Mouse (Mus musculus): ENCODE results near the gene Ppp4r4. TPM values are rescaled to one million over a fixed set of nuclear protein-coding genes. Genes with fewer than 3 reads are reported as not detected.

Gene Ppp4r4
- polyA plus RNA-seq, 1 experiment from 2014 or later: 6.1 TPM

DNA sequence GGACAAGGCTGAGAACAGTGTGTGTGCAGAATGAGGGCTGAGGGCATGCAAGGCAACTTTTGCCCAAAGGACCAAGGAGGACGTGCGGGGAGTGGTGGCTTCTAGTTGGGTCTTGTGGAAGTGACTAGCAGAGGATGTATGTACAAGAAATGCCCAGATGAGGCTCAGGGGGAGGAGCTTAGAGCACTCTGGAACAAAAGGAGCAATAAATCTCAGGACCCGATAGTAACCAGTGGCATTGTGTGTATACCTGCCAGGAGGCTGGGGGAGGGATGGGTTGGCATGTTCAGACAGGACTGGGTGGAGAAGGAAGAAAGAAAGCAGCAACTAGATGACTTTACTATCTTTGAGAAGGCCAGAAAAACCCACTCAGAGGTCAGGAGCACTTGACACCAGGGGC, 27.7 kb upstream of the Ppp4r4 start:
- no peak overlapping the region for H3K27ac ChIP-seq (ENCODE audit: low read length)
- H3K4me2 ChIP-seq (replicated peaks; ENCODE audit: low read depth, low read length): no peak overlapping the region
- no peak for TF ChIP-seq CTCF (IDR thresholded peaks at IDR 0.05)
- TF ChIP-seq EP300 (IDR thresholded peaks at IDR 0.05): no peak
- 68% methylated on average over 3 of the region's 3 CpGs for WGBS
- H3K4me1 ChIP-seq (ENCODE audit: insufficient read depth, low read depth, low read length): no peaks in the 10 kb centered on the region
- DNase-seq (ENCODE audit: low spot score) (no peak), ATAC-seq (no peak)
- H3K4me3 ChIP-seq (ENCODE audit: low read depth, low read length): no peak overlapping the region
- H3K9ac ChIP-seq (replicated peaks; ENCODE audit: low read depth): no peak overlapping the region
- H3K27me3 ChIP-seq (replicated peaks; ENCODE audit: insufficient read depth, low read length): no peaks in the 10 kb centered on the region
- H3K9me3 ChIP-seq (ENCODE audit: low read length): no peaks in the 10 kb centered on the region
- H3K36me3 ChIP-seq (ENCODE audit: insufficient read depth, low read length): no peaks in the 10 kb centered on the region

DNA sequence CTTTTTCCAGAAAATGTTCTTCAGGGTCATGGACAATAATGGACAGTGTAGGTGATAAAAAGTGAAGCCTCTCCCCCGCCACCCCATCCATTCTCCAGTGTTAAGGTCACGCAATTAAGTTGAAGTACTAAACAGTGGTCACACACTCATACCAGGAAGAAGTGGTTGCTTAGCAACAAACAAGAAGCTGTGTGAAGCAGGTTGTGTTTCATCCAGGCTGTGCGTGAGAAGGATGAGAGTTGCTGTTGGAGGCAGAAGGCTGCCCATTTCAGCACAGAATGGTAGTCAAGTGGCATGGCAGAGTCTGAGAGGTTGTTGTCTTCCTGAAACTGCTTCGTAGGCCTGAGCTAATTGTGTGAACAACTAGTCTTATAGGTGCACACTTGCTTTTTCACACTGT, 23.7 kb upstream of the Ppp4r4 start:
- no peaks in the 10 kb centered on the region for H3K9me3 ChIP-seq (ENCODE audit: low read length)
- H3K4me1 ChIP-seq (ENCODE audit: insufficient read depth, low read depth, low read length): no peaks in the 10 kb centered on the region
- no peak overlapping the region for H3K4me3 ChIP-seq (ENCODE audit: low read depth, low read length)
- 51% methylated on average over 4 of the region's 4 CpGs for WGBS
- no peaks in the 10 kb centered on the region for H3K27me3 ChIP-seq (replicated peaks; ENCODE audit: insufficient read depth, low read length)
- no peak overlapping the region for H3K9ac ChIP-seq (replicated peaks; ENCODE audit: low read depth)
- TF ChIP-seq CTCF (IDR thresholded peaks at IDR 0.05) (no peak), EP300 (IDR thresholded peaks at IDR 0.05) (no peak)
- DNase-seq (ENCODE audit: low spot score) (no peak), ATAC-seq (no peak)
- H3K27ac ChIP-seq (ENCODE audit: low read length): no peak overlapping the region
- H3K36me3 ChIP-seq (ENCODE audit: insufficient read depth, low read length): no peaks in the 10 kb centered on the region
- H3K4me2 ChIP-seq (replicated peaks; ENCODE audit: low read depth, low read length): no peak overlapping the region

DNA sequence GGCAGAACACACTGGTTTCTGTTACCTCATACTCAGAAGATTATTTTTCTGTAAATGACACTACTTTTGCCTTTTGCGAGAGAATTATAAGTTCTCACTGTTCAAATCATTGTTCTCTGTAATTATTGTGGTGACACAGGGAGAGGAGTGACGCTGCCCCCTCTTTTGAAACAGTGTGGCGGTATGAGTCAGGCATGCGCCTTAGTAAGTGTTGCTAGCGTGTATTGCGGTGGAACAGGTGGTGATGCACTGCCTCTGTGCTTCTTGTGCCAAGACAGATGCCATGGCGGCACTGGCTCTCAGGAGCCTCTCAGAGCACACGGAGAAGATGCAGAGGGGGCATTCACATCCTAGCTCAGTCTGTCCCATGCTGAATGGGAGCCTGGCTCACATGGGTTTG, 22.2 kb upstream of the Ppp4r4 start:
- no peaks in the 10 kb centered on the region for H3K36me3 ChIP-seq (ENCODE audit: insufficient read depth, low read length)
- H3K4me2 ChIP-seq (replicated peaks; ENCODE audit: low read depth, low read length): no peak overlapping the region
- H3K9ac ChIP-seq (replicated peaks; ENCODE audit: low read depth): no peak overlapping the region
- H3K4me3 ChIP-seq (ENCODE audit: low read depth, low read length): no peak overlapping the region
- no peaks in the 10 kb centered on the region for H3K9me3 ChIP-seq (ENCODE audit: low read length)
- ATAC-seq (no peak), DNase-seq (ENCODE audit: low spot score) (no peak)
- H3K27me3 ChIP-seq (replicated peaks; ENCODE audit: insufficient read depth, low read length): no peaks in the 10 kb centered on the region
- no peak for TF ChIP-seq CTCF (IDR thresholded peaks at IDR 0.05)
- TF ChIP-seq EP300 (IDR thresholded peaks at IDR 0.05): no peak
- H3K27ac ChIP-seq (ENCODE audit: low read length): no peak overlapping the region
- 89% methylated on average over 8 of the region's 8 CpGs for WGBS
- no peaks in the 10 kb centered on the region for H3K4me1 ChIP-seq (ENCODE audit: insufficient read depth, low read depth, low read length)

DNA sequence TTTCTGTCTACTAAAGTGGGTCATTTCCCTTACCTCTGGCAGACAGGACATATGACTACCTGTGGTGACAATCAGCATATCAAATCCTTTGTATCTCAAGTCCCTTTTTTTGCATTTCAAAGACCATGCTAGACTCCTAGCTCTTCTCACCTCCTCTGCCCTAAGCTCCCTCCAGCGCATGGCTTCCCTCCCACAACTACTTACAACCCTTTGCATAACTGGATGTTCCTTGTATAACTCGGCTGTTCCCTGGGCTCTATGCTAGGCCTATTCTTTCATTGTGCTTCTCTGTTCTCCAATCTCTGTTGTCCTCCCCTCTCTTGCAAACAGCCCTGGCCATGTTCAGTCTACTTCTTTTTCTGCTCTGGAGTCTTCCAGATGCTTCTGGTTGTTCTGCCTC, 20.5 kb upstream of the Ppp4r4 start:
- no peak for TF ChIP-seq CTCF (IDR thresholded peaks at IDR 0.05)
- TF ChIP-seq EP300 (IDR thresholded peaks at IDR 0.05): no peak
- H3K36me3 ChIP-seq (ENCODE audit: insufficient read depth, low read length): no peaks in the 10 kb centered on the region
- H3K4me3 ChIP-seq (ENCODE audit: low read depth, low read length): no peak overlapping the region
- ATAC-seq (no peak), DNase-seq (ENCODE audit: low spot score) (no peak)
- no peak overlapping the region for H3K27ac ChIP-seq (ENCODE audit: low read length)
- WGBS: 43% methylated on average over 2 of the region's 2 CpGs
- H3K4me1 ChIP-seq (ENCODE audit: insufficient read depth, low read depth, low read length): no peaks in the 10 kb centered on the region
- no peaks in the 10 kb centered on the region for H3K9me3 ChIP-seq (ENCODE audit: low read length)
- H3K4me2 ChIP-seq (replicated peaks; ENCODE audit: low read depth, low read length): no peak overlapping the region
- no peak overlapping the region for H3K9ac ChIP-seq (replicated peaks; ENCODE audit: low read depth)
- H3K27me3 ChIP-seq (replicated peaks; ENCODE audit: insufficient read depth, low read length): no peaks in the 10 kb centered on the region

DNA sequence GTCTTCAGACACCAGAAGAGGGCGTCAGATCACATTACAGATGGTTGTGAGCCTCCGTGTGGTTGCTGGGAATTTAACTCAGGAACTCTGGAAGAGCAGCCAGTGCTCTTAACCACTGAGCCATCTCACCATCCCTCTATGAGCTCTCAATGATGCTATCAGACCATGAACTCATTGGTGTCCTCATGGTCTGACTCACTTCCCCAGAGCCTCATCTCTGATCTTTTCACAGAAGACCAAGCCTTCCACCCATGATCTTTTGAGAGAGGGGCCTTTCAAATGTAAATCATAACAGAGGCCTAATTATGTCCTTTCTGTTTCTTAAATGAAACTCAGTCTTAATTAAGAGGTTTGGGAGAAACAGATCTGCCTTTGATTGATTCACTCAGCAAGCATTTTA, 19.0 kb upstream of the Ppp4r4 start:
- H3K4me2 ChIP-seq (replicated peaks; ENCODE audit: low read depth, low read length): no peak overlapping the region
- no peak for TF ChIP-seq EP300 (IDR thresholded peaks at IDR 0.05)
- TF ChIP-seq CTCF (IDR thresholded peaks at IDR 0.05): no peak
- DNase-seq (ENCODE audit: low spot score): no peak
- H3K9ac ChIP-seq (replicated peaks; ENCODE audit: low read depth): no peak overlapping the region
- no peaks in the 10 kb centered on the region for H3K36me3 ChIP-seq (ENCODE audit: insufficient read depth, low read length)
- H3K27ac ChIP-seq (ENCODE audit: low read length): no peak overlapping the region
- H3K27me3 ChIP-seq (replicated peaks; ENCODE audit: insufficient read depth, low read length): no peaks in the 10 kb centered on the region
- H3K4me1 ChIP-seq (ENCODE audit: insufficient read depth, low read depth, low read length): no peaks in the 10 kb centered on the region
- 54% methylated on average over 2 of the region's 2 CpGs for WGBS
- ATAC-seq: no peak
- H3K9me3 ChIP-seq (ENCODE audit: low read length): no peaks in the 10 kb centered on the region
- no peak overlapping the region for H3K4me3 ChIP-seq (ENCODE audit: low read depth, low read length)

DNA sequence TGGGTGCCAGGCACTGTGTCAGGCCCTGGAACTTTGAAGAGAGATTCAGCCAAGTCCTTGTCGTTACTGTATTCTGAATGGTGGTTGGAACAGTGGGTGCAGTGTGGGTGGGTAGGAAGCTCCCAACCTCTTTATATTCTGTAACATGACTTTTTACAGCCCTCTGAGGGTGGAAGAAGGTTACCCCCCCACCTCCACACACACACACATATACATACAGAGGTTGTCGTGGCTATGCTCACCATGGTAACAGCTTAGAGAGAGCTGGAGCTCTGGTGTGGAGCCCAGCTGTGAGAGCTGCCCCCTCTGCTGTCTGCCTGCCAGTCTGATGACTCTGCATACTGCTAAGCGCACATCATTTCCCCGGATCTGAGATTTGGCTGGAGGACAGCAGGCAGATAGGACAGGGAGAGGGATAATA, 18.6 kb upstream of the Ppp4r4 start:
- WGBS: 43% methylated on average over 4 of the region's 4 CpGs
- no peaks in the 10 kb centered on the region for H3K9me3 ChIP-seq (ENCODE audit: low read length)
- no peaks in the 10 kb centered on the region for H3K36me3 ChIP-seq (ENCODE audit: insufficient read depth, low read length)
- no peak overlapping the region for H3K4me2 ChIP-seq (replicated peaks; ENCODE audit: low read depth, low read length)
- H3K4me3 ChIP-seq (ENCODE audit: low read depth, low read length): no peak overlapping the region
- H3K27ac ChIP-seq (ENCODE audit: low read length): no peak overlapping the region
- H3K4me1 ChIP-seq (ENCODE audit: insufficient read depth, low read depth, low read length): no peaks in the 10 kb centered on the region
- ATAC-seq (no peak), DNase-seq (ENCODE audit: low spot score) (no peak)
- TF ChIP-seq CTCF (IDR thresholded peaks at IDR 0.05): no peak
- no peak for TF ChIP-seq EP300 (IDR thresholded peaks at IDR 0.05)
- no peaks in the 10 kb centered on the region for H3K27me3 ChIP-seq (replicated peaks; ENCODE audit: insufficient read depth, low read length)
- H3K9ac ChIP-seq (replicated peaks; ENCODE audit: low read depth): no peak overlapping the region

DNA sequence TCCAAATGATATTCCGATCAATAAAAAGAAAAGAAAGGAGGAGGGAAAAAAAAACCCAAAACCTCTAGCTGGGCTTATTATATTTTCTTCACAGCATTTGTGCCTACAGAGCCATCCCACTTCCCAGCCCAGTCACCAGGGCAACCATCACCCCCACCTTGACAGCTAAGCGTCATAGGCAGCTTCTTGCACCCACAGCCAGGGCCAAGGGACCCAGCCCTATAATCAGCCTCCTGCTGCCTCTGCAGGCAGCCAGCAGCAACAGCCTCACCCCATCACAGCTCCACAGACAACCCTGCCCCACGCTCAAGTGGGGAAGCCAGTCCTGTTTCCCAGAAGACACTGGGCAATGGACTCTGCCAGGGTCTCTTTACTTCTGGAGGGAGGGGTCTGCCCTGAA, 17.7 kb upstream of the Ppp4r4 start:
- TF ChIP-seq EP300 (IDR thresholded peaks at IDR 0.05) (no peak), CTCF (IDR thresholded peaks at IDR 0.05) (no peak)
- no peak for ATAC-seq
- no peaks in the 10 kb centered on the region for H3K4me1 ChIP-seq (ENCODE audit: insufficient read depth, low read depth, low read length)
- no peak overlapping the region for H3K4me2 ChIP-seq (replicated peaks; ENCODE audit: low read depth, low read length)
- no peak for DNase-seq (ENCODE audit: low spot score)
- no peaks in the 10 kb centered on the region for H3K9me3 ChIP-seq (ENCODE audit: low read length)
- no peak overlapping the region for H3K9ac ChIP-seq (replicated peaks; ENCODE audit: low read depth)
- H3K27me3 ChIP-seq (replicated peaks; ENCODE audit: insufficient read depth, low read length): no peaks in the 10 kb centered on the region
- WGBS: 62% methylated on average over 3 of the region's 3 CpGs
- H3K36me3 ChIP-seq (ENCODE audit: insufficient read depth, low read length): no peaks in the 10 kb centered on the region
- no peak overlapping the region for H3K4me3 ChIP-seq (ENCODE audit: low read depth, low read length)
- no peak overlapping the region for H3K27ac ChIP-seq (ENCODE audit: low read length)
